Mouse (Mus musculus) liver, embryonic 11.5 days (tissue): ENCODE measurements at regions not wholly inside any gene's neighbourhood (a gene's known extent, or its start where the extent isn't known, plus 50 kb on each side); places are given as distances from the start of the nearest gene placed in this dataset.

ENCODE experiments used
- ATAC-seq: fragments of 200-750 bp; cut with Nextera tagmentation; replicated peaks from 2 replicates; pipeline ENCODE4 v1.8.0; 2017; ENCODE audit warnings: moderate number of reproducible peaks, mild to moderate bottlenecking, moderate TSS enrichment, moderate library complexity; ENCODE audit not compliant: low FRiP score
- DNase-seq: peaks from one replicate; pipeline ENCODE4 v3.0.0-alpha.2; 2017; ENCODE audit warnings: low spot score
- H3K27ac ChIP-seq: fragments of 300-500 bp; sonication (generic); 2 replicates; pipeline ENCODE4 v1.5.1; 2014; ENCODE audit warnings: mild to moderate bottlenecking, low read depth, low read length, control low read depth
- H3K27me3 ChIP-seq: fragments of 300-500 bp; sonication (generic); replicated peaks from 2 replicates; pipeline ENCODE4 v1.6.1; 2014; ENCODE audit warnings: low read length, mixed read lengths; ENCODE audit not compliant: control insufficient read depth, insufficient read depth
- H3K36me3 ChIP-seq: fragments of 300-500 bp; sonication (generic); 2 replicates; pipeline ENCODE4 v1.6.1; 2014; ENCODE audit warnings: mild to moderate bottlenecking, low read length, moderate library complexity, mixed read lengths; ENCODE audit not compliant: control insufficient read depth, insufficient read depth
- H3K4me1 ChIP-seq: fragments of 300-500 bp; sonication (generic); replicated peaks from 2 replicates; pipeline ENCODE4 v1.6.1; 2014; ENCODE audit warnings: low read length, mixed read lengths; ENCODE audit not compliant: control insufficient read depth, insufficient read depth
- H3K4me2 ChIP-seq: fragments of 300-500 bp; sonication (generic); 2 replicates; pipeline ENCODE4 v1.6.1; 2014; ENCODE audit warnings: mild to moderate bottlenecking, control low read depth, moderate library complexity
- H3K4me3 ChIP-seq: fragments of 300-500 bp; sonication (generic); 2 replicates; pipeline ENCODE4 v1.5.1; 2014; ENCODE audit warnings: low read depth, low read length, control low read depth
- H3K9ac ChIP-seq: fragments of 300-500 bp; sonication (generic); 2 replicates; pipeline ENCODE4 v1.6.1; 2014; ENCODE audit warnings: low read depth, low read length, control low read depth
- H3K9me3 ChIP-seq: fragments of 300-500 bp; sonication (generic); 2 replicates; pipeline ENCODE4 v1.6.1; 2016; ENCODE audit warnings: low read length, inconsistent platforms, mixed read lengths; ENCODE audit not compliant: control insufficient read depth
- WGBS: fragments of 180-500 bp; shearing (Covaris S2); extraction: QIAGEN DNeasy Blood & Tissue Kit; methylation state at CpG from one replicate; pipeline ENCODE4 v1.1.7; 2014; 5-methylcytosine and 5-hydroxymethylcytosine counted together

GRCm38 (mm10) chr13:102595602-102596001 is 97.8 kb upstream of the Cd180 start:
- no peak for DNase-seq
- no peak overlapping the region for H3K27ac ChIP-seq
- H3K4me3 ChIP-seq, result no peak overlapping the region
- ATAC-seq, result no peak
- no peak overlapping the region for H3K4me2 ChIP-seq
- H3K9ac ChIP-seq, result no peak overlapping the region
- H3K9me3 ChIP-seq, result no peaks in the 10 kb centered on the region
- 66% methylated on average over 5 of the region's 5 CpGs for WGBS
- H3K36me3 ChIP-seq, result no peaks in the 10 kb centered on the region
- no peaks in the 10 kb centered on the region for H3K27me3 ChIP-seq
- no peaks in the 10 kb centered on the region for H3K4me1 ChIP-seq

GRCm38 (mm10) chr13:102596101-102596500 is 97.3 kb upstream of the Cd180 start:
- Histone ChIP-seq H3K4me1 (no peaks in the 10 kb centered on the region), H3K9me3 (no peaks in the 10 kb centered on the region), H3K27me3 (no peaks in the 10 kb centered on the region), H3K4me3 (no peak overlapping the region), H3K36me3 (no peaks in the 10 kb centered on the region), H3K9ac (no peak overlapping the region), H3K27ac (no peak overlapping the region), H3K4me2 (no peak overlapping the region)
- 79% methylated on average over 2 of the region's 2 CpGs for WGBS
- ATAC-seq (no peak), DNase-seq (no peak)

GRCm38 (mm10) chr13:102598181-102598580 is 95.2 kb upstream of the Cd180 start:
- no peak for ATAC-seq
- 67% methylated on average over 5 of the region's 5 CpGs for WGBS
- Histone ChIP-seq H3K36me3 (no peaks in the 10 kb centered on the region), H3K27me3 (no peaks in the 10 kb centered on the region), H3K27ac (no peak overlapping the region), H3K4me2 (no peak overlapping the region), H3K9ac (no peak overlapping the region), H3K9me3 (no peaks in the 10 kb centered on the region), H3K4me3 (no peak overlapping the region), H3K4me1 (no peaks in the 10 kb centered on the region)
- DNase-seq, result no peak

GRCm38 (mm10) chr13:102599602-102600001 is 93.8 kb upstream of the Cd180 start:
- Histone ChIP-seq H3K4me1 (no peaks in the 10 kb centered on the region), H3K4me2 (no peak overlapping the region)

GRCm38 (mm10) chr13:102600026-102600425 is 93.3 kb upstream of the Cd180 start:
- Histone ChIP-seq H3K36me3 (no peaks in the 10 kb centered on the region), H3K9me3 (no peaks in the 10 kb centered on the region), H3K4me3 (no peak overlapping the region), H3K27me3 (no peaks in the 10 kb centered on the region), H3K9ac (no peak overlapping the region), H3K4me2 (no peak overlapping the region), H3K27ac (no peak overlapping the region), H3K4me1 (no peaks in the 10 kb centered on the region)
- DNase-seq (no peak), ATAC-seq (no peak)
- 74% methylated on average over 4 of the region's 4 CpGs for WGBS

More at GRCm38 (mm10) chr13:102599602-102600001, 93.8 kb upstream of the Cd180 start:
- H3K27me3 ChIP-seq, result no peaks in the 10 kb centered on the region
- H3K27ac ChIP-seq, result no peak overlapping the region
- ATAC-seq (no peak; the same call in 1 of the 2 replicates), DNase-seq (no peak)
- no peaks in the 10 kb centered on the region for H3K9me3 ChIP-seq
- no peaks in the 10 kb centered on the region for H3K36me3 ChIP-seq
- WGBS, result 38% methylated on average over 3 of the region's 3 CpGs
- no peak overlapping the region for H3K4me3 ChIP-seq
- no peak overlapping the region for H3K9ac ChIP-seq

- no peaks in the 10 kb centered on the region for H3K9me3 ChIP-seq
- no peaks in the 10 kb centered on the region; the same call in 1 of the 2 replicates for H3K4me1 ChIP-seq
- 79% methylated on average over 2 of the region's 2 CpGs for WGBS
- no peak overlapping the region for H3K4me2 ChIP-seq
- no peak for ATAC-seq
- no peak overlapping the region for H3K9ac ChIP-seq
- DNase-seq, result peak; percentile 18
- H3K4me3 ChIP-seq, result no peak overlapping the region
- no peaks in the 10 kb centered on the region for H3K27me3 ChIP-seq
- H3K27ac ChIP-seq, result no peak overlapping the region
- no peaks in the 10 kb centered on the region for H3K36me3 ChIP-seq
These were observed 68.9 kb upstream of the Cd180 start for GRCm38 (mm10) chr13:102624461-102624860.

GRCm38 (mm10) chr13:102625171-102625835 is 68.1 kb upstream of the Cd180 start:
- no peak for ATAC-seq
- 66% methylated on average over 8 of the region's 8 CpGs for WGBS
- no peak overlapping the region for H3K4me2 ChIP-seq

GRCm38 (mm10) chr13:102625836-102626340 is 67.5 kb upstream of the Cd180 start:
- Histone ChIP-seq H3K4me1 (no peaks in the 10 kb centered on the region; the same call in 1 of the 2 replicates), H3K27me3 (no peaks in the 10 kb centered on the region), H3K27ac (no peak overlapping the region), H3K4me2 (no peak overlapping the region), H3K4me3 (no peak overlapping the region), H3K36me3 (no peaks in the 10 kb centered on the region), H3K9ac (no peak overlapping the region), H3K9me3 (no peaks in the 10 kb centered on the region)
- ATAC-seq, result no peak
- 56% methylated on average over 5 of the region's 5 CpGs for WGBS
- peak; percentile 7 for DNase-seq

More at GRCm38 (mm10) chr13:102625171-102625835, 68.1 kb upstream of the Cd180 start:
- Histone ChIP-seq H3K9me3 (no peaks in the 10 kb centered on the region), H3K9ac (no peak overlapping the region), H3K36me3 (no peaks in the 10 kb centered on the region), H3K27me3 (no peaks in the 10 kb centered on the region), H3K4me1 (no peaks in the 10 kb centered on the region; the same call in 1 of the 2 replicates), H3K27ac (no peak overlapping the region), H3K4me3 (no peak overlapping the region)
- DNase-seq, result peak; percentile 30

GRCm38 (mm10) chr13:102627786-102628185 is 65.6 kb upstream of the Cd180 start:
- Histone ChIP-seq H3K4me2 (no peak overlapping the region), H3K36me3 (no peaks in the 10 kb centered on the region), H3K4me1 (no peaks in the 10 kb centered on the region; the same call in 1 of the 2 replicates), H3K27me3 (no peaks in the 10 kb centered on the region), H3K27ac (no peak overlapping the region), H3K4me3 (no peak overlapping the region), H3K9ac (no peak overlapping the region), H3K9me3 (no peaks in the 10 kb centered on the region)
- DNase-seq (peak; percentile 3), ATAC-seq (no peak)
- 87% methylated on average over 4 of the region's 4 CpGs for WGBS
